Mouse (Mus musculus) inflammation-experienced regulatory T-cells (primary cell): ENCODE data around the gene Tmem80. TPM values are rescaled to one million over a fixed set of nuclear protein-coding genes. Genes with fewer than 3 reads are reported as not detected.

ENCODE experiments used
- polyA plus RNA-seq, 2 experiments: library from polyadenylated mRNA; unstranded; fragments of 100-300 nt; shearing (Covaris generic); gene quantifications; one replicate each; pipeline ENCODE4 v1.2.1; 2017

Gene Tmem80
- polyA plus RNA-seq = 10 to 100 TPM; 29.5 to 50.4 TPM

DNA sequence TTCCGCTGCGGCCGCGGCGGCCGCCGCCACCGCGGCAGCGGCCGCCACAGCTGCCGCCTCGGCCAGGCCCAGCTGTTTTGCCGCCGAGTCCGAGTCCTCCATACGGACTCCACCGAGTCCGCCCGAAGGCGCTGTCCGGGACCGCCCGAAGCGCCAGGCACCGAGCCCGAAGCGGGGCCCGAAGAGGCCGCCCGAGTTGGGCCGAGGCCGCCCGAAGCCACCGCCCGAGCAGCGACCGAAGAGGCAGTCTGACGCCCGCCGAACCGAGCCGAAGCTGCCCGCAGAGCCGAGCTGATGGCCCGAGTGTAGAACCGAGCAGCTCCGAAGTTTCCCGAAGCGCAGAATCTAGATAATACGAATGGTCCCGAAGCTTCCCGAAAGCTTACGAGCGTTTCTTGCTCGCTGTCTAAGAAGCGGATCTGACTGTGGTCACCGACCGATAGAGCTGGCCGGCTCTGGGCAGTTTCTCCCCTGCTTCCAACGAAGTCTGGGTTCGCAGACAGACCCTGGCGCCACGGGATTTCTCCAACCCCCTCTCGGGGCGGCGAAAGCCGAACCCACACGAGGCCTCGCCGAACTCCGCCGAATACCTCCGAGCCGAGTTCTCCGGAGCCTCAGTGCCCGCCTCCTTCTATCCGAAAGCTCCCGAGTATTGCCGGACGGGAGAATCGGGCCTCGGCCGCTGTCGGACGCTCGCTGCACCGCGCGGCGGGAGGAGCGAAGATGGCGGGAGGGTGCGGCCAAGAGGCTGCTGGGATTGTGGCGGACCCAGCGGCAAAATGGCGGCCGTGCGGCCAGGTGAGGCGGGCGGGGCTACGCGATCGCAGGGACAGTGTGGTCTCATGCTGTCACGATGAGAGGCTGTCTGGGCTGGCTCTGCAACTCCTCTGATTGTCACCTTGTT is at the start of gene Tmem80, which contains the start of gene Deaf1:
Gene Tmem80 (plus strand): TSS at position 271 of the 904 bp plus-strand sequence.
Gene Deaf1 (minus strand): TSS at position 222 of the 904 bp plus-strand sequence.

DNA sequence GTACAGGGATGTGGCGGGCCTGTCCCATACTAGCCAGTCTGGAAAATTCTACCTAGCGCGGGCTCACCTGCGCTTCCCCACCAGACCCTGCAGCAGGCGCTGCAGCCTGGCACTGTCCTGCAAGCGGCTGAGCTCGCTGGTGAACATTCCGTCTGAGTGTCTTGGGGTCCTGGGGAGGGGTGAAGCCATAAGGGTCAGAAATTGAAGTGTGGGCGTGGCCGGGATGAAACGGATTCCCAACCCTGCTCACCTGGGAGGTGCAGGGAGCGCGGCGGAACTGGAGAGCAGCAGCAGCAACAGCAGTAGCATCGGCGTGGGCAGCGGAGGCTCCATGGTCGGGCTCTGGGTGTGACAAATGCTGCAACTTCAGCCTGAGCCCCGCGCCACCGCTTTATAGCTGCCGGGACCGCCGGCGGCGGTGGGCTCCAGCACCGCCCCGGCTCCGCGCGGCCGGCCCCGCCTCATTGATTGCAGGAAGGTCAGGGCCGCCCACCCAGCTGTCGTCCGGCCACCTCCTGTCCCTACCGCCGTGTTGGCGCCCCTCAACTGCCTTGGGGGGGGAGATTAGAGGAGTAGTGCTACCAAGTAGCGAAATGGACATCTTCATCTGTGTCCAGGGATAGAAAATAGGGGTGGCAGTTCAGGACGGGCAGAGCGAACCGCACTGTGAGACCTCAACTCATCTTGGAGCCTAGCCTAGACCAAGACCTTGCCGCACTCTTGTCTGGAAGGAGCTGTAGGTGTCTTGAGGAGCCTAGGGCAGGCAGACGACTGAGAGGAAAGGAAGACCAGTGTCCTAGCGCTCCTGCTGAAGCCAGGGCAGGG is 48.6 kb upstream of the Tmem80 start, which contains the start of gene Sct:
Gene Sct (minus strand): TSS at position 368 of the 825 bp plus-strand sequence.

DNA sequence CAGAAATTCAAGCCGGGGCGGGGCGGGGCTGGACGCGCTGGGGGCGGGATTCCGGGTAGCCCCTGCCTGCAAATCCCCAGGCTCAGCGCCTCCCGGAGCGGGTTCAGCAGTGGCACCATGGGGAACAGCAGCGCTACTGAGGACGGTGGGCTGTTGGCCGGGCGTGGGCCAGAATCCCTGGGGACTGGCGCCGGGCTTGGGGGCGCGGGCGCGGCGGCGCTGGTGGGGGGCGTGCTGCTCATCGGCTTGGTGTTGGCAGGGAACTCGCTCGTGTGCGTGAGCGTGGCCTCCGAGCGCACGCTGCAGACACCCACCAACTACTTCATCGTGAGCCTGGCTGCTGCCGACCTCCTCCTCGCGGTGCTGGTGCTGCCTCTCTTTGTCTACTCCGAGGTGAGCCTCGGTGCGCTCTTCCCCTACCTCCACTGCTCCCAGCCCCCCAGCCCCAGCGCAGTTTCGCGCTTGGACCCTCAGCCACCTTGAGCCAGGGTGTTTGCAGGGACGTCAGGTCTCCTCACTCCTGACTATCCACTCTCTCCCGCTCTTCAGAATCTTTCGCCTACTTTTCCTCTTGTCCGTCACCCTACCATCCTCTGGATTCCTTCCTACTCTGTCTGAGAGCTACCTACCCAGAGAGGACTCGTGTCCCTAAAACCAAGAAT is 35.5 kb upstream of the Tmem80 start, which contains the start of gene Drd4:
Gene Drd4 (plus strand): TSS at position 86 of the 662 bp plus-strand sequence.

DNA sequence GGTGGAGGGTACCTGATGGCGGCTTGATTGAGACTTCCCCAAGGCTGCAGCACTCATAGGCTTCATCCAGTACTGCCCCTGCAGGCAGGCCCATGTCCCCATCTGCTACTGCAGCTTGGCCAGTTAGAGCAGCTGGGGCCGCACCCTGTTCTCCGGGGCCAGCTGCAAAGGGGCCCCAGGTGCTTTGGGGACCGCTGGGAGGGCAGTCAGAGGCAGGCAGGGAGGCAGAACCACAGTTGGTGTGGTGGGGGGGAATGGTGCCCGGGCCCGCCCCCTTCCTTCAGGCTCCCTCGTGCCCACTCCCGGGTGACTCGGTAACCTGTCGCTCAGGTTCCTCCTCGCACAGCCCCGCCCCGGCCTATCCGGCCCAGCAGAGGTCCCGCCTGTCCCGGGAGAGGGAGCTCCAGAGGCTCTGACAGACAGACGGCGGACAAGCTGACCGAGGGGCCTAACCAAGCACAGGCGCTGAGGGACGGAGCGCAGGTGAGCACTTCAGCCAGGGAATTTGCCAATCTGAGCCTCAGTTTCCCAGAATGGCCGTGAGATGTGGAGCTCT is 11.1 kb downstream of the Tmem80 start, which contains the start of gene Eps8l2:
Gene Eps8l2 (plus strand): TSS at position 305 of the 556 bp plus-strand sequence.

Other genes starting within 250 kb of the Tmem80 start
- 100 to 1,000 TPM; 253 to 350 TPM for gene Pkp3, start 249.5 kb upstream of the Tmem80 start, polyA plus RNA-seq
- 100 to 1,000 TPM; 207 to 212 TPM for gene Sigirr, start 227.2 kb upstream of the Tmem80 start, polyA plus RNA-seq
- under 1 TPM; 0.48 to 0.54 TPM for gene Ano9, start 209.9 kb upstream of the Tmem80 start, polyA plus RNA-seq
- 10 to 100 TPM; 19.1 to 23.2 TPM for gene Ptdss2, start 205.4 kb upstream of the Tmem80 start, polyA plus RNA-seq
- gene Rnh1, start 154.9 kb upstream of the Tmem80 start, polyA plus RNA-seq = 100 to 1,000 TPM; 110 to 149 TPM
- 10 to 100 TPM; 45.4 to 45.7 TPM for gene Hras, start 133.7 kb upstream of the Tmem80 start, polyA plus RNA-seq
- gene Lrrc56, start 133.6 kb upstream of the Tmem80 start, polyA plus RNA-seq = 1 to 10 TPM; 2.7 to 6.2 TPM
- 10 to 100 TPM; 13.5 to 14.3 TPM for gene Lmntd2, start 113.7 kb upstream of the Tmem80 start, polyA plus RNA-seq
- gene Rassf7, start 111.9 kb upstream of the Tmem80 start, polyA plus RNA-seq = 10 to 100 TPM; 18.6 to 27.3 TPM
- 10 to 100 TPM; 88.2 to 93.2 TPM for gene Phrf1, start 99.0 kb upstream of the Tmem80 start, polyA plus RNA-seq
- gene Irf7, start 61.3 kb upstream of the Tmem80 start, polyA plus RNA-seq = 100 to 1,000 TPM in 1 of 2 experiments, 10 to 100 TPM in 1; 89.0 to 155 TPM
- gene Cdhr5, start 51.0 kb upstream of the Tmem80 start, polyA plus RNA-seq = not detected
- not detected for gene Sct, start 48.6 kb upstream of the Tmem80 start, polyA plus RNA-seq
- under 1 TPM; 0.11 to 0.29 TPM for gene Drd4, start 35.7 kb upstream of the Tmem80 start, polyA plus RNA-seq
- gene Deaf1, start within 50 bp of the Tmem80 start, polyA plus RNA-seq = 10 to 100 TPM; 57.7 to 77.6 TPM
- 1 to 10 TPM in 1 of 2 experiments, under 1 TPM in 1; 0.17 to 3.1 TPM for gene Eps8l2, start 11.1 kb downstream of the Tmem80 start, polyA plus RNA-seq
- gene Taldo1, start 64.5 kb downstream of the Tmem80 start, polyA plus RNA-seq = 100 to 1,000 TPM; 296 to 311 TPM
- gene Gatd1, start 86.4 kb downstream of the Tmem80 start, polyA plus RNA-seq = 10 to 100 TPM; 72.6 to 73.9 TPM
- gene Cend1, start 101.8 kb downstream of the Tmem80 start, polyA plus RNA-seq = 1 to 10 TPM in 1 of 2 experiments, under 1 TPM in 1; 0.47 to 3.0 TPM
- 10 to 100 TPM; 56.8 to 63.3 TPM for gene Slc25a22, start 110.2 kb downstream of the Tmem80 start, polyA plus RNA-seq
- 10 to 100 TPM in 1 of 2 experiments, 1 to 10 TPM in 1; 9.7 to 11.8 TPM for gene Pidd1, start 116.3 kb downstream of the Tmem80 start, polyA plus RNA-seq
- 1,000 to 10,000 TPM; 1,321 to 1,489 TPM for gene Rplp2, start 119.6 kb downstream of the Tmem80 start, polyA plus RNA-seq
- gene Pnpla2, start 127.5 kb downstream of the Tmem80 start, polyA plus RNA-seq = 10 to 100 TPM; 66.6 to 92.4 TPM
- 1 to 10 TPM in 1 of 2 experiments, not detected in 1; 3.3 TPM for gene Cracr2b, start 133.4 kb downstream of the Tmem80 start, polyA plus RNA-seq
- 1 to 10 TPM; 6.0 to 6.8 TPM for gene Cd151, start 139.7 kb downstream of the Tmem80 start, polyA plus RNA-seq
- 10 to 100 TPM; 26.5 to 30.5 TPM for gene Polr2l, start 147.4 kb downstream of the Tmem80 start, polyA plus RNA-seq
- gene Tspan4, start 147.5 kb downstream of the Tmem80 start, polyA plus RNA-seq = 1 to 10 TPM; 1.7 to 5.3 TPM
- 10 to 100 TPM; 19.3 to 22.0 TPM for gene Chid1, start 212.1 kb downstream of the Tmem80 start, polyA plus RNA-seq
- gene Ap2a2, start 234.4 kb downstream of the Tmem80 start, polyA plus RNA-seq = 10 to 100 TPM; 38.7 to 46.7 TPM